ENCODE assay signal across 8 mouse cellular contexts in genomic region chr10:127179871-127180694, GRCm38 (mm10). TPM values are rescaled to one million over a fixed set of nuclear protein-coding genes. Genes with fewer than 3 reads are reported as not detected.
DNase-seq lines count a peak whose midpoint lies in the region; ATAC-seq and TF ChIP-seq lines count a peak whose summit lies in the region.

Gene Slc26a10 (minus strand): TSS chr10:127180645.

- no peak for TF ChIP-seq CTCF in kidney, postnatal 0 days (IDR thresholded peaks at IDR 0.05; ENCODE audit: low read depth)
- no peak for TF ChIP-seq CTCF in ES-Bruce4 (IDR thresholded peaks at IDR 0.05; ENCODE audit: low read depth, low read length)

- H3K36me3 ChIP-seq in kidney, postnatal 0 days (ENCODE audit: insufficient read depth, low read length) = no peaks in the 10 kb centered on the region
- H3K36me3 ChIP-seq in ES-Bruce4 (ENCODE audit: control insufficient read depth, insufficient read depth, low read length, poor library complexity, severe bottlenecking) = no peaks in the 10 kb centered on the region
- 0 out of 2 replicates have a peak, but pooled peaks cover 4% of the 10 kb centered on the region for H3K36me3 ChIP-seq in forebrain, embryonic 13.5 days (ENCODE audit: poor library complexity, severe bottlenecking)
- no peaks in the 10 kb centered on the region for H3K36me3 ChIP-seq in hindbrain, embryonic 15.5 days
- H3K36me3 ChIP-seq in midbrain, embryonic 10.5 days = peaks cover 16% of the 10 kb centered on the region

- TF ChIP-seq EP300 in ES-Bruce4 (IDR thresholded peaks at IDR 0.05; ENCODE audit: insufficient read depth, low read depth, low read length) = no peak

- DNase-seq in kidney, postnatal 0 days (ENCODE audit: low spot score) = no peak
- no peak for DNase-seq in kidney, postnatal 36 days
- DNase-seq in midbrain, embryonic 10.5 days (ENCODE audit: low spot score) = peak; percentile 30
- DNase-seq in ovary, postnatal 36 days (ENCODE audit: low spot score) = no peak

- 2% methylated on average over 34 of the region's 34 CpGs for WGBS in kidney, postnatal 0 days
- 3% methylated on average over 34 of the region's 34 CpGs for WGBS in forebrain, embryonic 13.5 days
- WGBS in hindbrain, embryonic 15.5 days = 2% methylated on average over 34 of the region's 34 CpGs
- WGBS in midbrain, embryonic 10.5 days = 2% methylated on average over 34 of the region's 34 CpGs

- H3K4me1 ChIP-seq in kidney, postnatal 0 days (replicated peaks; ENCODE audit: insufficient read depth, low read length) = peaks cover 23% of the 10 kb centered on the region; the same call in 1 of the 2 replicates
- H3K4me1 ChIP-seq in ES-Bruce4 (ENCODE audit: control insufficient read depth, insufficient read depth, low read length) = peaks cover 8% of the 10 kb centered on the region
- H3K4me1 ChIP-seq in forebrain, embryonic 13.5 days = peaks cover 40% of the 10 kb centered on the region
- H3K4me1 ChIP-seq in hindbrain, embryonic 15.5 days (replicated peaks) = peaks cover 38% of the 10 kb centered on the region
- peaks cover 64% of the 10 kb centered on the region for H3K4me1 ChIP-seq in midbrain, embryonic 10.5 days

- no peak for TF ChIP-seq POLR2A in ES-Bruce4 (IDR thresholded peaks at IDR 0.05; ENCODE audit: insufficient read depth, low read length)

- H3K4me3 ChIP-seq in kidney, postnatal 0 days (replicated peaks; ENCODE audit: low read depth, low read length) = peak within 1 kb of the TSS; percentile 18
- H3K4me3 ChIP-seq in ES-Bruce4 (ENCODE audit: low read depth, low read length) = peak within 1 kb of the TSS; percentile 8; the same call in 1 of the 2 replicates
- H3K4me3 ChIP-seq in forebrain, embryonic 13.5 days = peak within 1 kb of the TSS; percentile 17
- H3K4me3 ChIP-seq in hindbrain, embryonic 15.5 days = peak within 1 kb of the TSS; percentile 18
- peak within 1 kb of the TSS; percentile 45 for H3K4me3 ChIP-seq in midbrain, embryonic 10.5 days

- peak within 1 kb of the TSS; percentile 14; the same call in 1 of the 2 replicates for H3K9ac ChIP-seq in kidney, postnatal 0 days (ENCODE audit: low read depth, low read length)
- 0 out of 2 replicates have a peak within 1 kb of the TSS, but pooled peaks have one; percentile 9 for H3K9ac ChIP-seq in ES-Bruce4 (ENCODE audit: low read depth, poor library complexity, severe bottlenecking)
- H3K9ac ChIP-seq in forebrain, embryonic 13.5 days = peak within 1 kb of the TSS; percentile 6; the same call in 1 of the 2 replicates
- peak within 1 kb of the TSS; percentile 8; the same call in 1 of the 2 replicates for H3K9ac ChIP-seq in hindbrain, embryonic 15.5 days

- H3K27me3 ChIP-seq in kidney, postnatal 0 days (ENCODE audit: insufficient read depth, low read length) = peaks cover 11% of the 10 kb centered on the region
- no peaks in the 10 kb centered on the region; the same call in 1 of the 2 replicates for H3K27me3 ChIP-seq in ES-Bruce4 (ENCODE audit: control insufficient read depth, insufficient read depth, low read length, poor library complexity, severe bottlenecking)
- peaks cover 67% of the 10 kb centered on the region for H3K27me3 ChIP-seq in forebrain, embryonic 13.5 days
- peaks cover 47% of the 10 kb centered on the region for H3K27me3 ChIP-seq in hindbrain, embryonic 15.5 days
- H3K27me3 ChIP-seq in midbrain, embryonic 10.5 days (ENCODE audit: low read depth, poor library complexity, severe bottlenecking) = peaks cover 93% of the 10 kb centered on the region

- no peak within 1 kb of the TSS for H3K27ac ChIP-seq in kidney, postnatal 0 days
- no peak within 1 kb of the TSS for H3K27ac ChIP-seq in ES-Bruce4 (ENCODE audit: insufficient read depth, low read length)
- no peak within 1 kb of the TSS for H3K27ac ChIP-seq in forebrain, embryonic 13.5 days
- H3K27ac ChIP-seq in hindbrain, embryonic 15.5 days (replicated peaks) = no peak within 1 kb of the TSS
- H3K27ac ChIP-seq in midbrain, embryonic 10.5 days (replicated peaks) = no peak within 1 kb of the TSS; the same call in 1 of the 2 replicates

- no peak for ATAC-seq in kidney, postnatal 0 days (replicated peaks; ENCODE audit: low FRiP score, low read depth)
- ATAC-seq in forebrain, embryonic 13.5 days = peak; percentile 41
- ATAC-seq in hindbrain, embryonic 15.5 days (ENCODE audit: low FRiP score, low read depth) = peak; percentile 49; the same call in 1 of the 2 replicates
- ATAC-seq in megakaryocyte progenitor cell, adult 5-6 weeks (replicated peaks; ENCODE audit: poor library complexity) = no peak

- no peaks in the 10 kb centered on the region for H3K9me3 ChIP-seq in kidney, postnatal 0 days (replicated peaks; ENCODE audit: low read length)
- H3K9me3 ChIP-seq in ES-Bruce4 (replicated peaks; ENCODE audit: control insufficient read depth, insufficient read depth, low read length, poor library complexity, severe bottlenecking) = no peaks in the 10 kb centered on the region
- no peaks in the 10 kb centered on the region for H3K9me3 ChIP-seq in forebrain, embryonic 13.5 days (replicated peaks)
- no peaks in the 10 kb centered on the region for H3K9me3 ChIP-seq in hindbrain, embryonic 15.5 days
- H3K9me3 ChIP-seq in midbrain, embryonic 10.5 days (replicated peaks) = no peaks in the 10 kb centered on the region

- H3K4me2 ChIP-seq in kidney, postnatal 0 days (ENCODE audit: low read length) = peak within 1 kb of the TSS; percentile 46
- H3K4me2 ChIP-seq in forebrain, embryonic 13.5 days = peak within 1 kb of the TSS; percentile 47
- peak within 1 kb of the TSS; percentile 47 for H3K4me2 ChIP-seq in hindbrain, embryonic 15.5 days

RNA-seq across cellular contexts. Expression of gene Slc26a10, which starts in this region (rescaled TPM):
- polyA plus RNA-seq in kidney, postnatal 0 days (2015; fragmentation: Nextera tagmentation; extraction: Ambion mirVana) = 2.8 and 3.1 TPM in 2 replicates
- polyA plus RNA-seq in ES-Bruce4 (2011; ENCODE audit: insufficient read depth, insufficient read length, low read depth, missing spikeins) = 24.6 and 35.2 TPM in 2 replicates
- polyA plus RNA-seq in forebrain, embryonic 13.5 days (2015; fragmentation: Nextera tagmentation; extraction: Ambion mirVana) = 0.93 and 1.1 TPM in 2 replicates
- 0.91 and 1.0 TPM in 2 replicates for polyA plus RNA-seq in hindbrain, embryonic 15.5 days (2015; fragmentation: Nextera tagmentation; extraction: Ambion mirVana)
- 0.87 and 1.4 TPM in 2 replicates for polyA plus RNA-seq in midbrain, embryonic 10.5 days (2016; fragmentation: Nextera tagmentation; extraction: Ambion mirVana)
- not detected in 2 replicates for total RNA-seq in megakaryocyte progenitor cell, adult 5-6 weeks (2015)
- 0.84 and 0.87 TPM in 2 replicates for total RNA-seq in megakaryocyte progenitor cell, adult 5-6 weeks (2017)

Comparison
In these comparisons a context has a peak if more than half of its experiments do, and no peak if none do; other contexts are left out.
1. ATAC-seq: peak in forebrain, embryonic 13.5 days (single experiment) and hindbrain, embryonic 15.5 days (single experiment); none in kidney, postnatal 0 days (single experiment) and megakaryocyte progenitor cell, adult 5-6 weeks (single experiment).
2. Peak in every context shown above with its lines, with median percentiles within 50 percentile points of each other: H3K4me2 ChIP-seq, H3K4me3 ChIP-seq and H3K9ac ChIP-seq.